Mouse (Mus musculus): Measurements from ENCODE around the gene Rab29. TPM values are rescaled to one million over a fixed set of nuclear protein-coding genes. Genes with fewer than 3 reads are reported as not detected.

Gene Rab29
- polyA plus RNA-seq, 1 experiment from 2014 or later: 12.9 TPM

GRCm38 (mm10) chr1:131861811-131862210, 5.2 kb upstream of the Rab29 start:
- ChIA-PET CTCF (no interaction called here), POLR2A (no interaction called here)
- DNase-seq (ENCODE audit: low read depth, low spot score) (no peak), ATAC-seq (no peak)
- H3K27me3 ChIP-seq: peaks cover 11% of the 10 kb centered on the region
- no peak for TF ChIP-seq CTCF (IDR thresholded peaks at IDR 0.05)
- in situ Hi-C loops (cut with MboI; ENCODE audit: low pct_unique_long_range_greater_than_20kb): no loop called here

- peaks cover 7% of the 10 kb centered on the region for H3K27me3 ChIP-seq
- no peak for TF ChIP-seq CTCF (IDR thresholded peaks at IDR 0.05)
- DNase-seq (ENCODE audit: low read depth, low spot score) (no peak), ATAC-seq (no peak)
- CTCF ChIA-PET: interaction anchor here (0.7 kb wide), 1 partner anchor 9 kb away, joined by 3 read pairs; no protein-coding TSS in a partner anchor
- POLR2A ChIA-PET: no interaction called here
- in situ Hi-C loops (cut with MboI; ENCODE audit: low pct_unique_long_range_greater_than_20kb): no loop called here
Measured at GRCm38 (mm10) chr1:131865596-131865995, 1.4 kb upstream of the Rab29 start.

- POLR2A ChIA-PET: no interaction called here
- TF ChIP-seq CTCF (IDR thresholded peaks at IDR 0.05): no peak
- DNase-seq (ENCODE audit: low read depth, low spot score) (no peak), ATAC-seq (no peak)
- H3K27me3 ChIP-seq: peaks cover 7% of the 10 kb centered on the region
- in situ Hi-C loops (cut with MboI; ENCODE audit: low pct_unique_long_range_greater_than_20kb): no loop called here
- CTCF ChIA-PET: interaction anchor here (0.7 to 1.9 kb wide), 5 partner anchors 10 to 17 kb away, joined by 3 to 8 read pairs (median 3); no protein-coding TSS in a partner anchor
Measured at GRCm38 (mm10) chr1:131866304-131866999, 572 bp upstream of the Rab29 start.

GRCm38 (mm10) chr1:131867946-131868290, 894 bp downstream of the Rab29 start:
- DNase-seq (ENCODE audit: low read depth, low spot score): no peak
- H3K27me3 ChIP-seq: peaks cover 7% of the 10 kb centered on the region
- POLR2A ChIA-PET: no interaction called here
- TF ChIP-seq CTCF (IDR thresholded peaks at IDR 0.05): no peak
- no peak for ATAC-seq
- in situ Hi-C loops (cut with MboI; ENCODE audit: low pct_unique_long_range_greater_than_20kb): no loop called here
- CTCF ChIA-PET: interaction anchor here (1.1 to 1.9 kb wide), 3 partner anchors 15 to 88 kb away, joined by 3 to 8 read pairs (median 3); no protein-coding TSS in a partner anchor

- in situ Hi-C loops (cut with MboI; ENCODE audit: low pct_unique_long_range_greater_than_20kb): no loop called here
- ATAC-seq (no peak), DNase-seq (ENCODE audit: low read depth, low spot score) (no peak)
- CTCF ChIA-PET: interaction anchor here (0.9 kb wide), 1 partner anchor 13 kb away, joined by 3 read pairs; no protein-coding TSS in a partner anchor
- H3K27me3 ChIP-seq: peaks cover 7% of the 10 kb centered on the region
- POLR2A ChIA-PET: interaction anchor here (0.6 kb wide), 1 partner anchor 10 kb away, joined by 4 read pairs; no protein-coding TSS in a partner anchor
- TF ChIP-seq CTCF (IDR thresholded peaks at IDR 0.05): no peak
Measured at GRCm38 (mm10) chr1:131869561-131869960, 2.5 kb downstream of the Rab29 start.

GRCm38 (mm10) chr1:131872856-131873255, 5.8 kb downstream of the Rab29 start:
- in situ Hi-C loops (cut with MboI; ENCODE audit: low pct_unique_long_range_greater_than_20kb): no loop called here
- ChIA-PET CTCF (no interaction called here), POLR2A (no interaction called here)
- no peaks in the 10 kb centered on the region for H3K27me3 ChIP-seq
- no peak for DNase-seq (ENCODE audit: low read depth, low spot score)
- TF ChIP-seq CTCF (IDR thresholded peaks at IDR 0.05): no peak
- no peak for ATAC-seq

GRCm38 (mm10) chr1:131879816-131880215, 12.8 kb downstream of the Rab29 start:
- ChIA-PET POLR2A (no interaction called here), CTCF (no interaction called here)
- no peak for ATAC-seq
- TF ChIP-seq CTCF (IDR thresholded peaks at IDR 0.05): no peak
- DNase-seq (ENCODE audit: low read depth, low spot score): no peak
- H3K27me3 ChIP-seq: no peaks in the 10 kb centered on the region
- in situ Hi-C loops (cut with MboI; ENCODE audit: low pct_unique_long_range_greater_than_20kb): no loop called here

GRCm38 (mm10) chr1:131882787-131883186, 15.8 kb downstream of the Rab29 start:
- ChIA-PET POLR2A (no interaction called here), CTCF (interaction anchor here (0.6 to 1.5 kb wide), 6 partner anchors 8 to 170 kb away, joined by 3 read pairs; partner anchors contain the start of gene Rab29)
- DNase-seq (ENCODE audit: low read depth, low spot score): no peak
- in situ Hi-C loops (cut with MboI; ENCODE audit: low pct_unique_long_range_greater_than_20kb): no loop called here
- peaks cover 4% of the 10 kb centered on the region for H3K27me3 ChIP-seq
- no peak for ATAC-seq
- TF ChIP-seq CTCF (IDR thresholded peaks at IDR 0.05): peak; percentile 84

- in situ Hi-C loops (cut with MboI; ENCODE audit: low pct_unique_long_range_greater_than_20kb): no loop called here
- ChIA-PET POLR2A (no interaction called here), CTCF (no interaction called here)
- ATAC-seq (no peak), DNase-seq (ENCODE audit: low read depth, low spot score) (no peak)
- H3K27me3 ChIP-seq: peaks cover 4% of the 10 kb centered on the region
- no peak for TF ChIP-seq CTCF (IDR thresholded peaks at IDR 0.05)
Measured at GRCm38 (mm10) chr1:131886173-131886572, 19.1 kb downstream of the Rab29 start.

GRCm38 (mm10) chr1:131886641-131887040, 19.6 kb downstream of the Rab29 start:
- no peak for DNase-seq (ENCODE audit: low read depth, low spot score)
- ChIA-PET CTCF (interaction anchor here (1.0 kb wide), 1 partner anchor 36 kb away, joined by 3 read pairs; no protein-coding TSS in a partner anchor), POLR2A (no interaction called here)
- H3K27me3 ChIP-seq: peaks cover 4% of the 10 kb centered on the region
- no peak for TF ChIP-seq CTCF (IDR thresholded peaks at IDR 0.05)
- in situ Hi-C loops (cut with MboI; ENCODE audit: low pct_unique_long_range_greater_than_20kb): no loop called here
- ATAC-seq: no peak

- no peak for ATAC-seq
- DNase-seq (ENCODE audit: low read depth, low spot score): no peak
- in situ Hi-C loops (cut with MboI; ENCODE audit: low pct_unique_long_range_greater_than_20kb): no loop called here
- POLR2A ChIA-PET: no interaction called here
- TF ChIP-seq CTCF (IDR thresholded peaks at IDR 0.05): no peak
- peaks cover 1% of the 10 kb centered on the region for H3K27me3 ChIP-seq
- CTCF ChIA-PET: no interaction called here
Measured at GRCm38 (mm10) chr1:131890043-131890658, 23.1 kb downstream of the Rab29 start.
